Mouse (Mus musculus) G1E-ER4 (cell line): ENCODE results near the gene Lhb. TPM values are rescaled to one million over a fixed set of nuclear protein-coding genes. Genes with fewer than 3 reads are reported as not detected.

Experiments used
- GATA1 ChIP-seq: IDR thresholded peaks from one replicate; pipeline ENCODE4 v1.8.0; 2012; ENCODE audit warnings: low read length, inconsistent platforms
- polyA plus RNA-seq: library from polyadenylated mRNA; stranded (reverse); fragments of >175 nt; gene quantifications from 2 replicates; pipeline ENCODE4 v1.2.3, GENCODE M21; 2012

Lhb gene
- polyA plus RNA-seq, 1 experiment: not detected

GRCm38 (mm10) chr7:45436444-45436843 is 15.8 kb downstream of the Lhb start:
- TF ChIP-seq GATA1: no peak

- no peak for TF ChIP-seq GATA1
Measured at GRCm38 (mm10) chr7:45437046-45437445, 16.4 kb downstream of the Lhb start.

GRCm38 (mm10) chr7:45437521-45438276 is 17.1 kb downstream of the Lhb start, which contains the start of gene Ruvbl2:
Gene Ruvbl2 (minus strand): TSS chr7:45438096.
- TF ChIP-seq GATA1: no peak

GRCm38 (mm10) chr7:45443526-45444420 is 23.2 kb downstream of the Lhb start:
- TF ChIP-seq GATA1: peak; percentile 88

GRCm38 (mm10) chr7:45446589-45446988 is 26.0 kb downstream of the Lhb start:
- no peak for TF ChIP-seq GATA1

GRCm38 (mm10) chr7:45447325-45447990 is 26.8 kb downstream of the Lhb start:
- TF ChIP-seq GATA1: no peak

GRCm38 (mm10) chr7:45449974-45450373 is 29.4 kb downstream of the Lhb start:
- TF ChIP-seq GATA1: no peak

GRCm38 (mm10) chr7:45451344-45451982 is 30.8 kb downstream of the Lhb start:
- no peak for TF ChIP-seq GATA1

GRCm38 (mm10) chr7:45454971-45455370 is 34.4 kb downstream of the Lhb start:
- no peak for TF ChIP-seq GATA1

- no peak for TF ChIP-seq GATA1
Measured at GRCm38 (mm10) chr7:45455932-45456696, 35.5 kb downstream of the Lhb start.

- no peak for TF ChIP-seq GATA1
Measured at GRCm38 (mm10) chr7:45456721-45457203, 36.1 kb downstream of the Lhb start.

GRCm38 (mm10) chr7:45457204-45458060 is 36.8 kb downstream of the Lhb start:
- no peak for TF ChIP-seq GATA1

- no peak for TF ChIP-seq GATA1
Measured at GRCm38 (mm10) chr7:45458748-45459563, 38.3 kb downstream of the Lhb start.
